Mouse (Mus musculus): Measurements from ENCODE around the gene Tekt4. TPM values are rescaled to one million over a fixed set of nuclear protein-coding genes. Genes with fewer than 3 reads are reported as not detected.
A peak's percentile ranks its signal among the peaks of the same experiment; 100 is the strongest.

The Tekt4 gene
- polyA plus RNA-seq, 1 experiment from 2014 or later: not detected

GRCm38 (mm10) chr17:25456540-25456939 lies 2.1 kb downstream of the Tekt4 start:
- H3K9me3 ChIP-seq (ENCODE audit: control insufficient read depth, low read length): no peaks in the 10 kb centered on the region
- no peaks in the 10 kb centered on the region for H3K4me1 ChIP-seq (ENCODE audit: control insufficient read depth, insufficient read depth, low read length)
- DNase-seq (ENCODE audit: low spot score): no peak
- H3K27me3 ChIP-seq (ENCODE audit: control insufficient read depth, insufficient read depth, low read length): no peaks in the 10 kb centered on the region
- 55% methylated on average over 8 of the region's 8 CpGs for WGBS
- H3K9ac ChIP-seq (ENCODE audit: low read length): no peak overlapping the region
- no peak overlapping the region for H3K4me3 ChIP-seq (ENCODE audit: low read depth, low read length)
- no peak overlapping the region for H3K27ac ChIP-seq (replicated peaks; ENCODE audit: low read depth, low read length)
- H3K4me2 ChIP-seq (ENCODE audit: low read depth, severe bottlenecking): no peak overlapping the region
- ATAC-seq (ENCODE audit: insufficient number of reproducible peaks, low FRiP score, low TSS enrichment, low read depth): no peak
- H3K36me3 ChIP-seq (ENCODE audit: control insufficient read depth, insufficient read depth, low read length): no peaks in the 10 kb centered on the region

DNA sequence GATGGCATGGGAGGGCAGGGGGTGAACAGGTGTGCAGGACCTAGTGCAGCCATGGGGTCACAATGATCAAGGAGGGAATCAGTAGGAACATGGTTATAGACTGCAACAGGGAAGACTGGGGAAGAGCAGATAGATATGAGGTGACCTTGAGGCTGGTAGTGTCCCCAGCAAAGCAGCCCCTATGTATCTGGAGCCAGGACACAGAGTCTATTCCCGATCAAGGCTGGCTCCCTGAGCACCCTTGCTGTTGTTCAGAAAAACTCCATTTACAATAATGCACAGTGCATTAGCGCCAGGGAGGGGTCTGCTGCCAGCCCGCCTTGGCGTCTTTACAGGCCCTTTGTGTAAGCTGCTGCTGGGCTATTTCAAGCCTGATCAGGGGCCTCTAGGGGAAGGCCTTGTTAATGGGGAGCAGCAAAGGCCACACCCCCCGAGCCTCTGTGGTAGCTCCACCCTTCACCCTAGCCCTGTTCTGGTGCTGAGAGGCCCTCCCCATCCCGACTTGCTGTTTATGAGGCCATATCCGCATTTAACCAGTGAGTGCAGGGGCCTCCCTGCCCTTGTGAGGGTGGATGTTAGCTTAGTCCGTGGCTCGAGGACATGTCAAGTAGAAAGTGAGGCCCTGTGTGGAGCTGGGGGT lies 7.9 kb downstream of the Tekt4 start:
- DNase-seq (ENCODE audit: low spot score) (peak; percentile 76), ATAC-seq (ENCODE audit: insufficient number of reproducible peaks, low FRiP score, low TSS enrichment, low read depth) (peak; percentile 89)
- Histone ChIP-seq H3K4me2 (ENCODE audit: low read depth, severe bottlenecking) (no peak overlapping the region), H3K27ac (replicated peaks; ENCODE audit: low read depth, low read length) (peak overlapping the region; percentile 24; the same call in 1 of the 2 replicates), H3K36me3 (ENCODE audit: control insufficient read depth, insufficient read depth, low read length) (no peaks in the 10 kb centered on the region), H3K27me3 (ENCODE audit: control insufficient read depth, insufficient read depth, low read length) (no peaks in the 10 kb centered on the region), H3K4me1 (ENCODE audit: control insufficient read depth, insufficient read depth, low read length) (peaks cover 6% of the 10 kb centered on the region), H3K9me3 (ENCODE audit: control insufficient read depth, low read length) (no peaks in the 10 kb centered on the region), H3K9ac (ENCODE audit: low read length) (no peak overlapping the region), H3K4me3 (ENCODE audit: low read depth, low read length) (no peak overlapping the region)
- 14% methylated on average over 9 of the region's 9 CpGs for WGBS

DNA sequence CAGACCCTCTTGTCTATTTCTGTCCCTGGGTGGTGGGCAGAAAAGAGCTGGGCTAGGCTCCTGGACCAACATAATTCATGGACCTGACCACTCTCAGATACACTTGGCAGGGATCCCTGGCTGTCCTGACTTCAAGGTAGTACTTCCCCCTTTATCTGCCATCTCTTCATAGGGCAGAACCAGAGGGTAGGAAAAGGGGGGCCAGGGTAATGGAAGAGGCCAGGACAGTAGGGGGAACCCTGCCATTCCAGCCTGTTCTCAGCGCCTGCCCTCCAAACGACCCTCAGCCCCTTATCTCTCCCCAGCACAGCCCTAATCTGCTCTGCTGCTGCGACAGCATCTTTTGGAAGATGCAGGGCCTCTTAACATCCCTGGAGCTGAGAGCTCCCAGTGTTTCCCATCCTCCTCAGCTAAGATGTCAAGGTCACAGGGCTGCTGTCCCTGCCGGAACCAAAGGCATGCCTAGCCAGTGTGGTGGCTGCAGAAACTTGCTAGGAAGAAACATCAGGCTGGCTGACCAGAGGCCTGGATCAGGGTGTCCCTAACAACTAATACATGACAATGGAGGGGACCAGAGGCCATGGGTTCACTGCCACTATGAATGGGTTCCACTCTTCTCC lies 9.0 kb downstream of the Tekt4 start:
- DNase-seq (ENCODE audit: low spot score) (no peak), ATAC-seq (ENCODE audit: insufficient number of reproducible peaks, low FRiP score, low TSS enrichment, low read depth) (no peak)
- Histone ChIP-seq H3K9me3 (ENCODE audit: control insufficient read depth, low read length) (no peaks in the 10 kb centered on the region), H3K4me1 (ENCODE audit: control insufficient read depth, insufficient read depth, low read length) (peaks cover 6% of the 10 kb centered on the region), H3K27me3 (ENCODE audit: control insufficient read depth, insufficient read depth, low read length) (no peaks in the 10 kb centered on the region), H3K9ac (ENCODE audit: low read length) (no peak overlapping the region), H3K4me2 (ENCODE audit: low read depth, severe bottlenecking) (no peak overlapping the region), H3K27ac (replicated peaks; ENCODE audit: low read depth, low read length) (no peak overlapping the region), H3K36me3 (ENCODE audit: control insufficient read depth, insufficient read depth, low read length) (no peaks in the 10 kb centered on the region), H3K4me3 (ENCODE audit: low read depth, low read length) (no peak overlapping the region)
- WGBS: 41% methylated on average over 4 of the region's 4 CpGs

GRCm38 (mm10) chr17:25464091-25464490 lies 9.7 kb downstream of the Tekt4 start:
- Histone ChIP-seq H3K27me3 (ENCODE audit: control insufficient read depth, insufficient read depth, low read length) (no peaks in the 10 kb centered on the region), H3K4me2 (ENCODE audit: low read depth, severe bottlenecking) (no peak overlapping the region), H3K4me1 (ENCODE audit: control insufficient read depth, insufficient read depth, low read length) (peaks cover 6% of the 10 kb centered on the region), H3K9me3 (ENCODE audit: control insufficient read depth, low read length) (no peaks in the 10 kb centered on the region), H3K9ac (ENCODE audit: low read length) (no peak overlapping the region), H3K36me3 (ENCODE audit: control insufficient read depth, insufficient read depth, low read length) (no peaks in the 10 kb centered on the region), H3K27ac (replicated peaks; ENCODE audit: low read depth, low read length) (no peak overlapping the region), H3K4me3 (ENCODE audit: low read depth, low read length) (no peak overlapping the region)
- ATAC-seq (ENCODE audit: insufficient number of reproducible peaks, low FRiP score, low TSS enrichment, low read depth) (no peak), DNase-seq (ENCODE audit: low spot score) (no peak)
- 78% methylated on average over 4 of the region's 4 CpGs for WGBS

- DNase-seq (ENCODE audit: low spot score): no peak
- no peak for ATAC-seq (ENCODE audit: insufficient number of reproducible peaks, low FRiP score, low TSS enrichment, low read depth)
- no peak overlapping the region for H3K4me3 ChIP-seq (ENCODE audit: low read depth, low read length)
- no peaks in the 10 kb centered on the region for H3K36me3 ChIP-seq (ENCODE audit: control insufficient read depth, insufficient read depth, low read length)
- no peaks in the 10 kb centered on the region for H3K9me3 ChIP-seq (ENCODE audit: control insufficient read depth, low read length)
- 87% methylated on average over 2 of the region's 2 CpGs for WGBS
- no peak overlapping the region for H3K4me2 ChIP-seq (ENCODE audit: low read depth, severe bottlenecking)
- 0 out of 2 replicates have a peak, but pooled peaks cover 3% of the 10 kb centered on the region for H3K27me3 ChIP-seq (ENCODE audit: control insufficient read depth, insufficient read depth, low read length)
- no peak overlapping the region for H3K9ac ChIP-seq (ENCODE audit: low read length)
- H3K4me1 ChIP-seq (ENCODE audit: control insufficient read depth, insufficient read depth, low read length): peaks cover 6% of the 10 kb centered on the region
- H3K27ac ChIP-seq (replicated peaks; ENCODE audit: low read depth, low read length): no peak overlapping the region
Observed at GRCm38 (mm10) chr17:25466257-25466656, 11.8 kb downstream of the Tekt4 start.

- H3K4me1 ChIP-seq (ENCODE audit: control insufficient read depth, insufficient read depth, low read length): peaks cover 4% of the 10 kb centered on the region
- H3K4me2 ChIP-seq (ENCODE audit: low read depth, severe bottlenecking): no peak overlapping the region
- no peak for ATAC-seq (ENCODE audit: insufficient number of reproducible peaks, low FRiP score, low TSS enrichment, low read depth)
- H3K9ac ChIP-seq (ENCODE audit: low read length): no peak overlapping the region
- peaks cover 9% of the 10 kb centered on the region for H3K27me3 ChIP-seq (ENCODE audit: control insufficient read depth, insufficient read depth, low read length)
- no peak overlapping the region for H3K27ac ChIP-seq (replicated peaks; ENCODE audit: low read depth, low read length)
- no peak for DNase-seq (ENCODE audit: low spot score)
- no peaks in the 10 kb centered on the region for H3K36me3 ChIP-seq (ENCODE audit: control insufficient read depth, insufficient read depth, low read length)
- 72% methylated on average over 6 of the region's 6 CpGs for WGBS
- H3K9me3 ChIP-seq (ENCODE audit: control insufficient read depth, low read length): no peaks in the 10 kb centered on the region
- H3K4me3 ChIP-seq (ENCODE audit: low read depth, low read length): no peak overlapping the region
Observed at GRCm38 (mm10) chr17:25467781-25468180, 13.4 kb downstream of the Tekt4 start.

GRCm38 (mm10) chr17:25468301-25468700 lies 13.9 kb downstream of the Tekt4 start:
- H3K27ac ChIP-seq (replicated peaks; ENCODE audit: low read depth, low read length): no peak overlapping the region
- WGBS: 57% methylated on average over 6 of the region's 6 CpGs
- ATAC-seq (ENCODE audit: insufficient number of reproducible peaks, low FRiP score, low TSS enrichment, low read depth): no peak
- H3K4me1 ChIP-seq (ENCODE audit: control insufficient read depth, insufficient read depth, low read length): no peaks in the 10 kb centered on the region
- H3K27me3 ChIP-seq (ENCODE audit: control insufficient read depth, insufficient read depth, low read length): peaks cover 11% of the 10 kb centered on the region
- no peak overlapping the region for H3K4me2 ChIP-seq (ENCODE audit: low read depth, severe bottlenecking)
- no peaks in the 10 kb centered on the region for H3K36me3 ChIP-seq (ENCODE audit: control insufficient read depth, insufficient read depth, low read length)
- no peak for DNase-seq (ENCODE audit: low spot score)
- H3K9me3 ChIP-seq (ENCODE audit: control insufficient read depth, low read length): no peaks in the 10 kb centered on the region
- no peak overlapping the region for H3K4me3 ChIP-seq (ENCODE audit: low read depth, low read length)
- no peak overlapping the region for H3K9ac ChIP-seq (ENCODE audit: low read length)

GRCm38 (mm10) chr17:25469798-25470197 lies 15.4 kb downstream of the Tekt4 start:
- H3K27me3 ChIP-seq (ENCODE audit: control insufficient read depth, insufficient read depth, low read length): peaks cover 17% of the 10 kb centered on the region
- 37% methylated on average over 8 of the region's 8 CpGs for WGBS
- no peaks in the 10 kb centered on the region for H3K4me1 ChIP-seq (ENCODE audit: control insufficient read depth, insufficient read depth, low read length)
- H3K4me2 ChIP-seq (ENCODE audit: low read depth, severe bottlenecking): no peak overlapping the region
- DNase-seq (ENCODE audit: low spot score) (peak; percentile 85), ATAC-seq (ENCODE audit: insufficient number of reproducible peaks, low FRiP score, low TSS enrichment, low read depth) (no peak)
- H3K9ac ChIP-seq (ENCODE audit: low read length): no peak overlapping the region
- H3K4me3 ChIP-seq (ENCODE audit: low read depth, low read length): no peak overlapping the region
- no peaks in the 10 kb centered on the region for H3K9me3 ChIP-seq (ENCODE audit: control insufficient read depth, low read length)
- no peak overlapping the region for H3K27ac ChIP-seq (replicated peaks; ENCODE audit: low read depth, low read length)
- no peaks in the 10 kb centered on the region for H3K36me3 ChIP-seq (ENCODE audit: control insufficient read depth, insufficient read depth, low read length)

All from limb, embryonic 11.5 days (tissue).